Mouse (Mus musculus): ENCODE data around the gene Otop3. TPM values are rescaled to one million over a fixed set of nuclear protein-coding genes. Genes with fewer than 3 reads are reported as not detected.

The Otop3 gene
- polyA plus RNA-seq (2017; shearing (Covaris generic)): not detected

DNA sequence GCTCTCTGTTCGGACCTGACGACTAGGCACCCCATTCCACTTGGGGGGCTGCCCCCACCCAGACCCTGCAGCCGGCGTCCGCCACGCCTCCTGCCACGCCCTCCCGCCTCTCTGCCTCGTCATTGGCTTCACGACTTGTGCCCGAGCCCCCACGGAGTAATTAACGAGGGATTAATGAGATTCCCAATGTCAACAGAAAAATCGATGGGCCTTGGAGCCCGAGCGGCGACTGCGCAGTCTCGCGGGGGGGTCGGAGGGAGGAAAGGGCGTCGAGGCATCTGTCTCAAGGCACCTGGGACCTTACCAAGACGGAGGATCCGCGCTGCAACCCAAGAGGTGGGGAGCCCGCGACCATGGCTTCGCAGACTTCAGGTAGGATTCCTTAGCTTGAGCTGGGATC is at the start of gene Otop3:
TSS of gene Otop3 (plus strand) at position 201 of the 400 bp plus-strand sequence.

DNA sequence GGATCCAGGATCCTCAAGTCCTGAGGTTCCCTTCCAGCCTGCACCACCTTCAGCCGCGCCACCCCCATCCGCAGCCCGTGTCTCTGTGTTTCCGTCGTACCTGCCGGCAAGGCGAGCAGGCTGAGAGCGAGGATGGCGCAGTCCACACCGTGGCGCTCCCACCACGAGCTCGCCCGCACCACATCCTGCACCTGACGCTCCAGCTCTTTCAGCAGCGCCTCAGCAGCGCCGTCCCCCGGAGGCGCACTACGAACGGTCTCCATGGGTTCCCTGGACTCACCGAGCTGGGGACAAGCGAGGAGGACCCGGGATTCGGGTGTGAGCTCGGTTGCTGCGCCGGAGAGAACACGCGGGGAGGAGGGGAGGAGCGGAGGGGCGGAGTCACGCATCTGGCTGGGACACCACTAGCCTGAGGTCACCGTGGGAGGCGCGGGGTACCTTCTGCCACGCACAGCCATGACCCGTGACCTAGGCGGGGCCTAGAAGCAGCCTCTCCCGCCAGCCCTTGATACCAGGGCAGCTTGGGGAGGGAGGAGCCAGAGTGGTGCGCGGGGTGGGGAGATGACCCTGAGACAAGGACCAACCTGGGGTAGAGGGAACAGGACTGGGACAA is 37.2 kb upstream of the Otop3 start, which contains the start of gene Fads6:
TSS of gene Fads6 (minus strand) at position 450 of the 613 bp plus-strand sequence.

DNA sequence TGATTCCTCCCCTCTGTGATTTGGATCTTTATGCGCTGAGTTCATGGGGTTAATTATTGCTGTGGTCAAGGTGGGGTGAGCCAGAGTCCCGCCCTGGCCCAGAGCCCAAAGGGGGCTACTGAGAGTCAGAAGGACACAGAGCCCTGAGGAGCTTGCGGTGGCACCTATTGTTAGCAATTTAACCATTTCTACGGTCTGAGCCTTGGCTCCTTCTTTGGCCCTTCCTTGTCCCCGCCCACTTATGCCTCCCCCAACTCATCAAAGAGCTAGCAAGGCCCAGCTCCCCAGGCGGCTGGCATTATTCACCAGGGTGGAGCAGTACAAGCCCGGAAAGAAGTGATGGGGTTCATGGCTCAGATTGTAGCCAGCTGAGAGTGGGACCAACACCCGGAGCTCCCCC is 27.7 kb upstream of the Otop3 start, which contains the start of gene Otop2:
TSS of gene Otop2 (plus strand) at position 301 of the 400 bp plus-strand sequence.

DNA sequence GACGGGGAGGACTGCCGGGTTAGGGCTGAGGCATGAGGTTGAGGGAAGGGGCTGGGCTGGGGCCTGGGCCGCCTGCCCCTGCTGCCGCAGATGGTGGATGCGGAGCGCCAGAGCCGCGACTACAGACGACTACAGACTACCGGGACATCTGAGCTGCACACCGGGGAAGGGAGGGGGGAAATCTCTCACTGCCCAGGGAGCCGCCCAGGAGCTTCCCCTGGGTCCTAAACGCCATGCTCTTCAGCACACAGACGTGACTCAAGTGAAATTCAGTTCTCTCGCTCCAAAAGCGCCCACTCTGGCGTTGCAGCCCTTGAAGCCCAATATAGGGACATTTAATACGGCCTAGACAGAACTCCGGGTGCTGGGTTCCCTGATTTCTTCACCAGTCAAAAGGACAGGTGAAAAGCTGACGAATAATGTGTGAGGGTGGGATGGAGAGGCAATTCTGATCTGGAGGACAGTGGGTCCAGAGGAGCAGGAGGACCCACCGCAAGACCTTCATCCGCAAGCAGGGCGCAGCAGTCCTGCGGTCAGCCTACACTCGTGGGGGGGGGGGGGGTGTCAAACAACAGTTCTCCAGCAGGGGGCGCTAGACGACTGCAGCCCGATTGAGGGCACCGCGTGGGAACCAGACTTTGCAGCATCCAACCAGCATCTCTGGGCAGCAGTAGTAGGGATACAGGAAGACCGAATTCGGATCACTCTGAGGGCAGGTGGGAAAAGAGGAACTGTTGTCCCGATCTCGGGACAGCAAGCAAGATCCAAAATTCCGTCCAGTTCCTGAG is 12.4 kb upstream of the Otop3 start, which contains the start of gene Ush1g:
TSS of gene Ush1g (minus strand) at position 136 of the 788 bp plus-strand sequence.

DNA sequence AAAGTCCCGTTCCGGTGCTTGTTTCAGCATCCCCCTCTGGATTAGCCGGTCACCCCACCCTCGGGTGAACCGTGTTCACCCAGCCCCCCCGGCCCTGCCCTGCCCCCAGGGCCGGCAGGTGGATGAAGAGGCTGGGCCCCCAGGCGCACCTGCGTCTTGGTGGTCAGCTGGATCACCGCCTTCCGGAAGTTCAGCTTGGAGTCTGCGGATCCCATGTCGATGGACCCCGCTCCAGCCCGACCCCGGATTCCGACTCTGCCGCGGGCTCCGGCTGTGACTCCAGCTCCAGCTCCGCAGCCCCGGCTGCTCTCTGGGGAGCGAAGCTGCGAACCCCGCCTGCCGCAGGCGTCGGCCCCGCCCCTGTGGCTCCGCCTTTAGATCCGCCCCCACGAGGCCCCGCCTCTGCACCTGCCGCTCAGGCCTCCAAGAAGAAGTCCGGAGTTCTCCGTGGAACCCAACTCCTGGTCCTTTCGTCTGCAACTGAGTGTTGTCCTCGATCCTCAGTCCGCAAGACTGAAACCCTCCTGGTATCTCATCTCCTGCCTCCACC is 32.9 kb downstream of the Otop3 start, which contains the start of gene Hid1:
TSS of gene Hid1 (minus strand) at position 362 of the 550 bp plus-strand sequence.

DNA sequence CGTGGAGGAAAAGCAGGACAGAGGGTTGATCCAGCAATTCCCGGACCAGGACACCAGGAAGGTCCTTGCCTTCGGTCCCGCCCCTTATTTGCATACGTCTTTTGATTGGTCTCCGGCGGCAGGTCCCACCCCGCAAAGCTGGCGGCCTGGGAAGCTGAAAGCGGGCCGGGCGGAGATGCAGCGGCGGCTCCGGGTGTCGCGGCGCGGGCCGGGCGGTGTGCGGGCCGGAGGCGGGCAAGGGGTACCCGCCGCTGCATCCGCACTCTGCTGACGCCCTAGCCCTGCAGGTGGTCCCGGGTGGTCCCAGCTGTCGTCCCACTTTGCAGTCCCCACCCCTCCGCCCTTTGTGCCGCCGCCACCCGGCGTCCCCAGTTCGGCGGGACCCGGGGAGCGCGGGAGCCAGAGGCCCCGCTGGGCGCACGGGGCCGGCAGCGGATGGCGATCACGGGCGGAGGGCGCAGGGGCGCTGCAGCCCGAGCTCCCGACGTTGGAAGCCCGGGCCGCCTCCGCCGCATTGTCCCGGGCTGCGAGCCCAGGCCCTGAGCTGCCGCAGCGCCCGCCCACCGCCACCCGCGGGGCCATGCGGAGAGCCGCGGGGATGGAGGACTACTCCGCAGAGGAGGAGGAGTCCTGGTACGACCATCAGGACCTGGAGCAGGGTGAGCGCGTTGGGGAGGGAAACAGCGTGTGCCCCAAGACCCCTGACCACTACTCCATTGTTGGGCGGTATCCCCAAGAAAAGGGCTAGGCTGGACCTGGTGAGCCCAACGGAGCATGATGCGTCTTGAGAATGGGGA is 47.4 kb downstream of the Otop3 start, which contains the start of gene Cdr2l:
TSS of gene Cdr2l (plus strand) at position 174 of the 797 bp plus-strand sequence.

Other genes starting within 250 kb of the Otop3 start
- gene Rab37, start 243.3 kb upstream of the Otop3 start, polyA plus RNA-seq (2017; shearing (Covaris generic)): 238 TPM
- gene Cd300lf, start 200.7 kb upstream of the Otop3 start, polyA plus RNA-seq (2017; shearing (Covaris generic)): 0.58 TPM
- 407 TPM for gene Slc9a3r1, start 171.4 kb upstream of the Otop3 start, polyA plus RNA-seq (2017; shearing (Covaris generic))
- gene Tmem104, start 147.2 kb upstream of the Otop3 start, polyA plus RNA-seq (2017; shearing (Covaris generic)): 16.5 TPM
- 14.4 TPM for gene Nat9, start 146.9 kb upstream of the Otop3 start, polyA plus RNA-seq (2017; shearing (Covaris generic))
- not detected for gene Grin2c, start 67.5 kb upstream of the Otop3 start, polyA plus RNA-seq (2017; shearing (Covaris generic))
- gene Fdxr, start 57.7 kb upstream of the Otop3 start, polyA plus RNA-seq (2017; shearing (Covaris generic)): 44.7 TPM
- 1.6 TPM for gene Fads6, start 37.1 kb upstream of the Otop3 start, polyA plus RNA-seq (2017; shearing (Covaris generic))
- not detected for gene Otop2, start 27.6 kb upstream of the Otop3 start, polyA plus RNA-seq (2017; shearing (Covaris generic))
- not detected for gene Ush1g, start 12.7 kb upstream of the Otop3 start, polyA plus RNA-seq (2017; shearing (Covaris generic))
- gene Hid1, start 33.0 kb downstream of the Otop3 start, polyA plus RNA-seq (2017; shearing (Covaris generic)): 16.5 TPM
- not detected for gene Cdr2l, start 47.2 kb downstream of the Otop3 start, polyA plus RNA-seq (2017; shearing (Covaris generic))
- 206 TPM for gene Mrpl58, start 69.0 kb downstream of the Otop3 start, polyA plus RNA-seq (2017; shearing (Covaris generic))
- 760 TPM for gene Atp5h, start 85.2 kb downstream of the Otop3 start, polyA plus RNA-seq (2017; shearing (Covaris generic))
- 4.4 TPM for gene Kctd2, start 85.4 kb downstream of the Otop3 start, polyA plus RNA-seq (2017; shearing (Covaris generic))
- not detected for gene Trim80, start 105.8 kb downstream of the Otop3 start, polyA plus RNA-seq (2017; shearing (Covaris generic))
- 23.6 TPM for gene Slc16a5, start 127.7 kb downstream of the Otop3 start, polyA plus RNA-seq (2017; shearing (Covaris generic))
- 115 TPM for gene Armc7, start 140.9 kb downstream of the Otop3 start, polyA plus RNA-seq (2017; shearing (Covaris generic))
- gene Nt5c, start 157.1 kb downstream of the Otop3 start, polyA plus RNA-seq (2017; shearing (Covaris generic)): 388 TPM
- 645 TPM for gene Jpt1, start 179.7 kb downstream of the Otop3 start, polyA plus RNA-seq (2017; shearing (Covaris generic))
- gene Sumo2, start 201.5 kb downstream of the Otop3 start, polyA plus RNA-seq (2017; shearing (Covaris generic)): 775 TPM
- 95.7 TPM for gene Nup85, start 229.7 kb downstream of the Otop3 start, polyA plus RNA-seq (2017; shearing (Covaris generic))

Data from CD4-positive, CD25-positive, alpha-beta regulatory T cell, adult 9 weeks (primary cell).